Mouse (Mus musculus) right cerebral cortex, postnatal 10 days (tissue): ENCODE measurements at regions not wholly inside any gene's neighbourhood (a gene's known extent, or its start where the extent isn't known, plus 50 kb on each side); places are given as distances from the start of the nearest gene placed in this dataset.

Source experiments
- DNase-seq, 2 experiments: peaks; one replicate each; pipeline ENCODE4 v3.0.0; 2021; ENCODE audit warnings: low spot score in 2 of 2

- no peak for DNase-seq
Observed at GRCm38 (mm10) chr5:40780363-40780762, 927.6 kb downstream of the Rab28 start.

GRCm38 (mm10) chr5:40779902-40780301 is 928.1 kb downstream of the Rab28 start:
- no peak for DNase-seq

GRCm38 (mm10) chr5:40775856-40776255 is 932.1 kb downstream of the Rab28 start:
- DNase-seq: no peak

DNA sequence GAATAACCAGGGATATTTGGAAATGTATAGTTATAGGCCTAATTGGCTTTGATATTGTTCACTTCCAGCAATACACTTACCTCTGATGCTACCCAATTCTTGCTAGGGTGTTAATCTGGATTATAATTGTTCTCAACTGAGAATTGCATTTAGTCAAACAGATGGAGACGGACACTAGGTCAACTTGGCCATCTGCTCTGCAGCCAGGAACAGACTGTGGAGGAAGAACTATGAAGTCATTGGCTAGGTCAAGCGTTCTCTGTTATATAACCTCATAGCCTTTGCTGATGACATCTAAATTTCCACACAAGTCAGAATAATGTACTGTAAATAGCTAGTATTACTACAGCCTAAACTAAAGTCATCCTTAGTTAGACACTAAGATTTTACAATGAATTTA is 947.7 kb downstream of the Rab28 start:
- no peak for DNase-seq

DNA sequence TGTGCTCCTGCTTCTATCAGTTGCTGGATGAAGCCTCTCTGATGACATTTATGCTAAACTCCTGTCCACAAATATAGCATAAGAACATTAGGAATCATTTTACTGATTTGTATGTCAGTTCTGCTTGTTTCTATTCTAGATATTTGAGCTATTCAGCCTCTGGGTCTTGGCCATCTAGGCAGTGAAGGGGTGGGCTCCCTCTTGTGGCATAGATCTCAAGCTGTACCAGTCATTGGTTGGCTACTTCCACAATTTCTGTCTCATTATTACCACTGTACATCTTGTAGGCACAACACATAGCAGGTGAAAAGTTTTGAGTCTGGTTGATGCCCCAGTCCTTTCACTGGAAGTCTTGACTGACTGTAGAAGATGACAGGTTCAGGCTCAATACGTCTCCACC is 957.9 kb downstream of the Rab28 start:
- DNase-seq: no peak

GRCm38 (mm10) chr5:40735660-40736059 is 972.3 kb downstream of the Rab28 start:
- no peak for DNase-seq

DNA sequence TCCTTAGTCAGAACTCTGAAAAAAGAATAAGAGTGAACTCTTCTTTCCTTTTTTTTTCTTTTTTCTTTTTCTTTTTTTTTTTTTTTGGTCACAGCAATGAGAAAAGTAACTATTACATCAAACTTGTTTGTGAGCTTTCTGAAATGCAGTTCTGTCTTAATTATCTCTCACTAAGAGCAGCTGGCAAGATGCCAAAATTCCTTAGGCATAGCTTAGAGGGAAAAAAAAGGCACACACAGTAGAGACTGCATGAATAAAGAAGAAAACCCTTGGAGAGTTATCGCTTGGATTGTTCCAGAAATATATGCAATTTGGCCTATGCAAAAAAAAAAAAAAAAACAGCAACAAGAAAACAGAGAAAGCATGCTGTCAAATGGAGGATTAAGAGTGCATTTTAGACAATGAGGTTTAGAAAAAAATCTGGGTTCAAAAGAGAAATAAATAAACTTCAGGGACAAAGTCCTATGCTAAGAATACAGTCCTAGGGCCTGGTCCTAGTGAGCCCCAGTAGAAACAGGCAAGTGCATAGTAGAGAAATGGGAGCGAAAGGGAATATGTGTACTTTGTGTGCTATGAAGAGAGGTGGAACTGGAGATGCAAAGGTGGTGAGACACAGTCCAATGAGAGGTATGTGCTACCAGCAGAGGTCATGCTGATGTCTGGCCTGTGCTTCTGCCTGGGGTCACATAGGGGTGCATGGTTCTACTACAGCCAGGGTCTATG is 974.0 kb downstream of the Rab28 start:
- DNase-seq: peak in 1 of 2 experiments; percentile 31

DNA sequence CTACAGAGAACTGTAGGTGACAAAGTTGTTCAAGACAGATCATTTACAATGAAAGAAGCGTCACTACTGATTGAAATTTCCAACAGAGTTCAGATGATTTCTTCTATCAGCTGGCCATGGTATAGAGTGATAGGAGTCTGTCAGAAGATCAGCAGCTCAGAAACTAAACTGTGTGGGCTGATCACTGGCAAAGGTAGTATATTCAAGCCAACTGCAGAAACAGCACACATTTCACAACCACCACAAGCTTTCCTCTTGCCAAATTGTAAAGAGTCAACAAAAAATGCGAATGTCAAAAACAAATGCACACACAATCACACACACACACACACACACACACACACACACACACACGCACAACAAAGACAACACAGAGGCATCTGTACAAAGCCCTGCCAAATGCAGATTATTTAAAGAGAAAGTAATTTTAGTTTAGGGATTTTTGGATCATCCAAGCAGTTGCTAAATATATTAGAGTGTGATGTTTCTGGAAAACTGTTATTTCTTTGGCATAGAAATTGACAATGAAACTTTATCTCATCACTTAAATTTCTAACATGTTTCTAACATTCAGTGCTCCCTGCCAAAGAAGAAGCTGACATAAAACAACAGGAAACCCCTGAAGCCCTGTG is 959.3 kb upstream of the Hs3st1 start:
- peak; percentile 32 to 34 for DNase-seq

DNA sequence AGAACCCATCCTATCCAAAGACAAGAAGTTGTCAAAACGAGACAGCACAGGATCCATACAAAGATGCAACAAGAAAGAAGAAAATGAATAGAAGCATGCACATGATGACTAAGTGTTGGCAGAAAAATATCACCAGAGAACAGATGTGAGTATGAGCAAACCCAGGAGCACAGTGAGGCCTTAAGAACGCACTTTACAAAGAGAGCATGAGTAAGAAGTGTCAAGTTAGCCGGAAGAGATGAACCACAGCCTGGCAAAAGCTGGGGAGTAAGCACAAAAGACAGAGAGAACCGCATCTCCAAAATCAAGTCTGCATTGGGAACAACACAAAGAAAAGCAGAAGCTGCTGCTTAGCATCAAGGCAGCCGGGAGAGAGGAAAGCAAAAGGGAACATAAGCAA is 946.4 kb upstream of the Hs3st1 start:
- peak in 1 of 2 experiments; percentile 39 for DNase-seq

- no peak for DNase-seq
Observed at GRCm38 (mm10) chr5:40697517-40698298, 942.4 kb upstream of the Hs3st1 start.
